Mouse (Mus musculus) heart, embryonic 16.5 days (tissue): Measurements from ENCODE around the gene Acrv1. TPM values are rescaled to one million over a fixed set of nuclear protein-coding genes. Genes with fewer than 3 reads are reported as not detected.

Experiments used
- ATAC-seq: fragments of 200-750 bp; cut with Nextera tagmentation; replicated peaks from 2 replicates; pipeline ENCODE4 v1.8.0; 2017; ENCODE audit warnings: moderate number of reproducible peaks; ENCODE audit not compliant: insufficient read depth, low FRiP score; ENCODE audit errors: extremely low read depth
- H3K27ac ChIP-seq: fragments of 300-500 bp; sonication (generic); 2 replicates; pipeline ENCODE4 v1.5.1; 2014; ENCODE audit warnings: mild to moderate bottlenecking, low read length, control low read depth, moderate library complexity
- H3K27me3 ChIP-seq: fragments of 300-500 bp; sonication (generic); 2 replicates; pipeline ENCODE4 v1.6.1; 2014; ENCODE audit warnings: low read length, mixed read lengths; ENCODE audit not compliant: control insufficient read depth, insufficient read depth
- H3K36me3 ChIP-seq: fragments of 300-500 bp; sonication (generic); 2 replicates; pipeline ENCODE4 v1.6.1; 2014; ENCODE audit not compliant: control insufficient read depth, insufficient read depth
- H3K4me1 ChIP-seq: fragments of 300-500 bp; sonication (generic); 2 replicates; pipeline ENCODE4 v1.6.1; 2014; ENCODE audit warnings: low read length, mixed read lengths; ENCODE audit not compliant: control insufficient read depth, insufficient read depth
- H3K4me2 ChIP-seq: fragments of 300-500 bp; sonication (generic); 2 replicates; pipeline ENCODE4 v1.6.1; 2014; ENCODE audit warnings: low read depth, mild to moderate bottlenecking, control low read depth, low read length
- H3K4me3 ChIP-seq: fragments of 300-500 bp; sonication (generic); 2 replicates; pipeline ENCODE4 v1.5.1; 2014; ENCODE audit warnings: mild to moderate bottlenecking, control low read depth, low read length
- H3K9ac ChIP-seq: fragments of 300-500 bp; sonication (generic); 2 replicates; pipeline ENCODE4 v1.6.1; 2014; ENCODE audit warnings: low read length, control low read depth
- H3K9me3 ChIP-seq: fragments of 300-500 bp; sonication (generic); replicated peaks from 2 replicates; pipeline ENCODE4 v1.6.1; 2016; ENCODE audit warnings: low read length; ENCODE audit not compliant: control insufficient read depth
- WGBS: fragments of 180-500 bp; shearing (Covaris S2); extraction: QIAGEN DNeasy Blood & Tissue Kit; methylation state at CpG from one replicate; pipeline ENCODE4 v1.1.7; 2014; 5-methylcytosine and 5-hydroxymethylcytosine counted together
- polyA plus RNA-seq: library from polyadenylated mRNA; unstranded; fragments of >200 nt; fragmentation: Nextera tagmentation; extraction: Ambion mirVana; gene quantifications from 2 replicates; pipeline ENCODE4 v1.2.1, GENCODE M21; 2015

Acrv1 gene
- polyA plus RNA-seq, 1 experiment from 2014 or later, result not detected

DNA sequence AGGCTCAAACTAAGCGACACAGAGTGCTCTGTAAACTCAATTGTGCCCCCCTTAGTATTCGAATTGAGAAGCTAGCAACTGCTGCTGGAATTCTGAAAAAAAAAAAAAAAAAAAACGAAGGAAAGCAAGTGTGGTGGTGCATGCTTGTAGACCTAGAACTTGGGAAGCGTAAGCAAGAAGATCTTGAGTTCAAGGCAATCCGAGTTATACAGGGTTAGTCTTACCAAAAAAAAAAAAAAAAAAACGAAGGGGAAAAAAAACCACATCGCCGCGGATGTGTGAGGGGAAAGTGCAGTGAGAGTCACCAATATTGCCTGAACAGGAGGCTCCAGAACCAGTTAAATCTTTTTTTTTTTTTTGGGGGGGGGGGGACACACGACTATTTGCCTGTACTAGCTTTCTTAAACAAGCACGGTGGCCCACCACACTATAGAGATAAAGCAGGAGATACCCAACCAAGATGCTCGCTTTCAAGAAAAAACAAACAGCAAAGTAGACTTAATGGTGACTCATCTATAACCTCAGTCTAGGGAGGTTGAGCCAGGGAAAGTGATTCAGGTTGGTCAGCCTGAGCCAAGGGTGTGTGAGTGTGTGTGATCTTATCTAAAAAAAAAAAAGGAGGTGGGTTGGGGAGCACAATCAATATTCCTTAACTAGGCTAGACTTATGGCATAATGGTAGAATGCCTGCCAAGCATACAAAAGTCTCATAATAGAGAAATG is 34.2 kb downstream of the Acrv1 start, which contains the start of gene Chek1:
TSS of gene Chek1 (minus strand) at position 32 of the 722 bp plus-strand sequence.
- H3K4me2 ChIP-seq, result peak within 1 kb of the TSS; percentile 97
- H3K4me3 ChIP-seq, result peak within 1 kb of the TSS; percentile 84
- ATAC-seq, result no peak
- H3K9ac ChIP-seq, result peak within 1 kb of the TSS; percentile 78
- peak within 1 kb of the TSS; percentile 91 for H3K27ac ChIP-seq
- WGBS, result 3% methylated on average over 11 of the region's 12 CpGs
- no peaks in the 10 kb centered on the region for H3K9me3 ChIP-seq
- H3K36me3 ChIP-seq, result peaks cover 12% of the 10 kb centered on the region; the same call in 1 of the 2 replicates
- peaks cover 11% of the 10 kb centered on the region for H3K4me1 ChIP-seq
- no peaks in the 10 kb centered on the region for H3K27me3 ChIP-seq

Other genes with a start within 250 kb of the Acrv1 start
- gene Gm9513, start 217.6 kb upstream of the Acrv1 start, polyA plus RNA-seq, result not detected in 2 replicates
- not detected in 2 replicates for gene Gm5615, start 151.3 kb upstream of the Acrv1 start, polyA plus RNA-seq
- not detected in 2 replicates for gene Gm17689, start 110.6 kb upstream of the Acrv1 start, polyA plus RNA-seq
- gene A630095E13Rik, start 49.8 kb upstream of the Acrv1 start, polyA plus RNA-seq, result not detected in 2 replicates
- 16.2 and 23.5 TPM in 2 replicates for gene Chek1, start 33.8 kb downstream of the Acrv1 start, polyA plus RNA-seq
- gene Stt3a, start 74.5 kb downstream of the Acrv1 start, polyA plus RNA-seq, result 123 and 127 TPM in 2 replicates
- gene Ei24, start 104.2 kb downstream of the Acrv1 start, polyA plus RNA-seq, result 75.7 and 79.4 TPM in 2 replicates
- 2.1 and 2.5 TPM in 2 replicates for gene Fez1, start 128.6 kb downstream of the Acrv1 start, polyA plus RNA-seq